Mouse (Mus musculus) ES-E14 (cell line): Measurements from ENCODE around the gene Nup107.

Experiments used
- HCFC1 ChIP-seq: IDR thresholded peaks from 2 replicates; pipeline ENCODE4 v1.6.1; 2012; ENCODE audit warnings: low read length, inconsistent platforms, borderline replicate concordance; ENCODE audit not compliant: insufficient read depth
- ZC3H11A ChIP-seq: IDR thresholded peaks from 2 replicates; pipeline ENCODE4 v1.6.1; 2012; ENCODE audit warnings: low read depth, mild to moderate bottlenecking, inconsistent platforms, low read length, borderline replicate concordance
- ZNF384 ChIP-seq: IDR thresholded peaks from 2 replicates; pipeline ENCODE4 v1.6.1; 2012; ENCODE audit warnings: low read depth, low read length, inconsistent platforms

DNA sequence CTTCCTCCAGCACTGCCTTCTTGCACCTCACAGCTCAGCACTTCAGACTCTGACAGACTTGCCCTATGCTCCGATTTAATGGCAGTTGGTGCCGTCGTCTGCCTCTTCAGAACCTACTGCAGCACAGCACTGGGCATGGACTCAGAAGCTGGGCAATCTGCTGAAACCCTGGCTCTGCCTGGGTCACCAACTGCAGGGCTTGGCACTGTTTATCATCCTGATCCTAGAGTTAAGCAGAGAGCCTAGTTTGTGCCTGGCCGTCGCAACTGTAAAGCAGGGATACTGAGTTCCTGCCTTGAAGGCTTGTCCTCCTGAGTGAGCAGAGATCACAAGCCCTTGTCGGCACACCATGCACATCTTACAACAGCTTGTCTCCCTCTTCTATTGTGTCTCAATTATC lies 24.2 kb upstream of the Nup107 start:
- TF ChIP-seq ZC3H11A: no peak
- TF ChIP-seq ZNF384: no peak
- no peak for TF ChIP-seq HCFC1
